Mouse (Mus musculus): ENCODE results near the gene Nek7. TPM values are rescaled to one million over a fixed set of nuclear protein-coding genes. Genes with fewer than 3 reads are reported as not detected.
A peak's percentile ranks its signal among the peaks of the same experiment; 100 is the strongest.

The Nek7 gene
- polyA plus RNA-seq, 1 experiment from 2014 or later: 40.3 TPM

GRCm38 (mm10) chr1:138507014-138507413, 112.9 kb downstream of the Nek7 start:
- no peak for ATAC-seq (ENCODE audit: insufficient number of reproducible peaks, low FRiP score, low TSS enrichment, low read depth)
- 21% methylated on average over 4 of the region's 4 CpGs for WGBS

GRCm38 (mm10) chr1:138504228-138504627, 115.7 kb downstream of the Nek7 start:
- H3K36me3 ChIP-seq: no peaks in the 10 kb centered on the region
- H3K9me3 ChIP-seq (replicated peaks): no peaks in the 10 kb centered on the region
- no peak overlapping the region for H3K4me3 ChIP-seq (replicated peaks)
- no peak overlapping the region for H3K4me2 ChIP-seq (replicated peaks)
- no peaks in the 10 kb centered on the region for H3K27me3 ChIP-seq
- peaks cover 16% of the 10 kb centered on the region for H3K4me1 ChIP-seq
- ATAC-seq (ENCODE audit: insufficient number of reproducible peaks, low FRiP score, low TSS enrichment, low read depth): no peak
- WGBS: 56% methylated on average over 5 of the region's 5 CpGs
- H3K27ac ChIP-seq (replicated peaks): no peak overlapping the region
- H3K9ac ChIP-seq: no peak overlapping the region

More at GRCm38 (mm10) chr1:138507014-138507413, 112.9 kb downstream of the Nek7 start:
- H3K36me3 ChIP-seq: no peaks in the 10 kb centered on the region
- peaks cover 13% of the 10 kb centered on the region for H3K4me1 ChIP-seq
- H3K9ac ChIP-seq: no peak overlapping the region
- no peak overlapping the region for H3K4me3 ChIP-seq (replicated peaks)
- H3K4me2 ChIP-seq (replicated peaks): no peak overlapping the region
- no peak overlapping the region for H3K27ac ChIP-seq (replicated peaks)
- H3K27me3 ChIP-seq: no peaks in the 10 kb centered on the region
- H3K9me3 ChIP-seq (replicated peaks): no peaks in the 10 kb centered on the region

GRCm38 (mm10) chr1:138500691-138501090, 119.2 kb downstream of the Nek7 start:
- Histone ChIP-seq H3K4me3 (replicated peaks) (no peak overlapping the region), H3K27me3 (no peaks in the 10 kb centered on the region), H3K9me3 (replicated peaks) (no peaks in the 10 kb centered on the region), H3K9ac (no peak overlapping the region), H3K4me1 (0 out of 2 replicates have a peak, but pooled peaks cover 5% of the 10 kb centered on the region), H3K27ac (replicated peaks) (no peak overlapping the region), H3K36me3 (no peaks in the 10 kb centered on the region), H3K4me2 (replicated peaks) (no peak overlapping the region)
- 60% methylated on average over 6 of the region's 6 CpGs for WGBS
- no peak for ATAC-seq (ENCODE audit: insufficient number of reproducible peaks, low FRiP score, low TSS enrichment, low read depth)

GRCm38 (mm10) chr1:138500155-138500554, 119.8 kb downstream of the Nek7 start:
- Histone ChIP-seq H3K4me2 (replicated peaks) (0 out of 2 replicates have a peak overlapping the region, but pooled peaks have one; percentile 22), H3K4me3 (replicated peaks) (no peak overlapping the region), H3K27ac (replicated peaks) (no peak overlapping the region), H3K27me3 (no peaks in the 10 kb centered on the region), H3K9me3 (replicated peaks) (no peaks in the 10 kb centered on the region), H3K9ac (no peak overlapping the region), H3K4me1 (0 out of 2 replicates have a peak, but pooled peaks cover 5% of the 10 kb centered on the region), H3K36me3 (no peaks in the 10 kb centered on the region)
- WGBS: 20% methylated on average over 10 of the region's 10 CpGs
- ATAC-seq (ENCODE audit: insufficient number of reproducible peaks, low FRiP score, low TSS enrichment, low read depth): no peak

GRCm38 (mm10) chr1:138499461-138499860, 120.5 kb downstream of the Nek7 start:
- ATAC-seq (ENCODE audit: insufficient number of reproducible peaks, low FRiP score, low TSS enrichment, low read depth): no peak
- 48% methylated on average over 9 of the region's 9 CpGs for WGBS
- Histone ChIP-seq H3K9me3 (replicated peaks) (no peaks in the 10 kb centered on the region), H3K4me1 (0 out of 2 replicates have a peak, but pooled peaks cover 5% of the 10 kb centered on the region), H3K4me3 (replicated peaks) (no peak overlapping the region), H3K27me3 (no peaks in the 10 kb centered on the region), H3K9ac (no peak overlapping the region), H3K27ac (replicated peaks) (no peak overlapping the region), H3K36me3 (no peaks in the 10 kb centered on the region), H3K4me2 (replicated peaks) (no peak overlapping the region)

- H3K27ac ChIP-seq (replicated peaks): no peak overlapping the region
- ATAC-seq (ENCODE audit: insufficient number of reproducible peaks, low FRiP score, low TSS enrichment, low read depth): no peak
- no peaks in the 10 kb centered on the region for H3K9me3 ChIP-seq (replicated peaks)
- no peaks in the 10 kb centered on the region for H3K4me1 ChIP-seq
- H3K4me3 ChIP-seq (replicated peaks): no peak overlapping the region
- 91% methylated on average over 6 of the region's 6 CpGs for WGBS
- no peaks in the 10 kb centered on the region for H3K27me3 ChIP-seq
- no peak overlapping the region for H3K4me2 ChIP-seq (replicated peaks)
- H3K9ac ChIP-seq: no peak overlapping the region
- peaks cover 2% of the 10 kb centered on the region for H3K36me3 ChIP-seq
Observed at GRCm38 (mm10) chr1:138491382-138492097, 128.4 kb downstream of the Nek7 start.

- Histone ChIP-seq H3K4me3 (replicated peaks) (no peak overlapping the region), H3K36me3 (peaks cover 7% of the 10 kb centered on the region), H3K27me3 (no peaks in the 10 kb centered on the region), H3K4me1 (no peaks in the 10 kb centered on the region), H3K9ac (no peak overlapping the region), H3K4me2 (replicated peaks) (no peak overlapping the region), H3K9me3 (replicated peaks) (no peaks in the 10 kb centered on the region), H3K27ac (replicated peaks) (no peak overlapping the region)
- WGBS: 80% methylated on average over 5 of the region's 5 CpGs
- no peak for ATAC-seq (ENCODE audit: insufficient number of reproducible peaks, low FRiP score, low TSS enrichment, low read depth)
Observed at GRCm38 (mm10) chr1:138487569-138487968, 132.4 kb downstream of the Nek7 start.

GRCm38 (mm10) chr1:138480694-138481093, 139.2 kb downstream of the Nek7 start:
- ATAC-seq (ENCODE audit: insufficient number of reproducible peaks, low FRiP score, low TSS enrichment, low read depth): no peak
- H3K4me3 ChIP-seq (replicated peaks): no peak overlapping the region

GRCm38 (mm10) chr1:138465352-138465751, 154.6 kb downstream of the Nek7 start:
- Histone ChIP-seq H3K9me3 (replicated peaks) (no peaks in the 10 kb centered on the region), H3K27me3 (no peaks in the 10 kb centered on the region), H3K4me1 (no peaks in the 10 kb centered on the region), H3K4me2 (replicated peaks) (no peak overlapping the region), H3K36me3 (no peaks in the 10 kb centered on the region), H3K9ac (no peak overlapping the region), H3K4me3 (replicated peaks) (no peak overlapping the region), H3K27ac (replicated peaks) (no peak overlapping the region)
- no peak for ATAC-seq (ENCODE audit: insufficient number of reproducible peaks, low FRiP score, low TSS enrichment, low read depth)
- 70% methylated on average over 2 of the region's 2 CpGs for WGBS

More at GRCm38 (mm10) chr1:138480694-138481093, 139.2 kb downstream of the Nek7 start:
- Histone ChIP-seq H3K9ac (no peak overlapping the region), H3K9me3 (replicated peaks) (no peaks in the 10 kb centered on the region), H3K4me2 (replicated peaks) (no peak overlapping the region), H3K27me3 (no peaks in the 10 kb centered on the region), H3K4me1 (no peaks in the 10 kb centered on the region), H3K27ac (replicated peaks) (no peak overlapping the region), H3K36me3 (0 out of 2 replicates have a peak, but pooled peaks cover 4% of the 10 kb centered on the region)
- 100% methylated on average over 1 of the region's 1 CpGs for WGBS

GRCm38 (mm10) chr1:138461425-138461824, 158.5 kb downstream of the Nek7 start:
- 77% methylated on average over 3 of the region's 3 CpGs for WGBS
- no peak overlapping the region for H3K27ac ChIP-seq (replicated peaks)
- no peaks in the 10 kb centered on the region for H3K4me1 ChIP-seq
- no peak overlapping the region for H3K4me2 ChIP-seq (replicated peaks)
- no peak overlapping the region for H3K9ac ChIP-seq
- ATAC-seq (ENCODE audit: insufficient number of reproducible peaks, low FRiP score, low TSS enrichment, low read depth): no peak
- no peaks in the 10 kb centered on the region for H3K36me3 ChIP-seq
- no peaks in the 10 kb centered on the region for H3K27me3 ChIP-seq
- no peak overlapping the region for H3K4me3 ChIP-seq (replicated peaks)
- no peaks in the 10 kb centered on the region for H3K9me3 ChIP-seq (replicated peaks)

GRCm38 (mm10) chr1:138449476-138449851, 170.5 kb downstream of the Nek7 start:
- no peak overlapping the region for H3K4me2 ChIP-seq (replicated peaks)
- no peaks in the 10 kb centered on the region for H3K9me3 ChIP-seq (replicated peaks)
- ATAC-seq (ENCODE audit: insufficient number of reproducible peaks, low FRiP score, low TSS enrichment, low read depth): no peak
- no peak overlapping the region for H3K4me3 ChIP-seq (replicated peaks)
- H3K4me1 ChIP-seq: no peaks in the 10 kb centered on the region
- 63% methylated on average over 2 of the region's 2 CpGs for WGBS
- H3K27me3 ChIP-seq: no peaks in the 10 kb centered on the region
- H3K36me3 ChIP-seq: no peaks in the 10 kb centered on the region
- no peak overlapping the region for H3K9ac ChIP-seq
- no peak overlapping the region for H3K27ac ChIP-seq (replicated peaks)

Data from embryonic facial prominence, embryonic 15.5 days (tissue).